Mouse (Mus musculus) spleen, adult 12 weeks (tissue): ENCODE results near the gene Lcp1.

Source experiments
- DNase-seq: peaks from one replicate; pipeline ENCODE4 v3.0.0; 2022; ENCODE audit warnings: low spot score

Lcp1 gene

DNA sequence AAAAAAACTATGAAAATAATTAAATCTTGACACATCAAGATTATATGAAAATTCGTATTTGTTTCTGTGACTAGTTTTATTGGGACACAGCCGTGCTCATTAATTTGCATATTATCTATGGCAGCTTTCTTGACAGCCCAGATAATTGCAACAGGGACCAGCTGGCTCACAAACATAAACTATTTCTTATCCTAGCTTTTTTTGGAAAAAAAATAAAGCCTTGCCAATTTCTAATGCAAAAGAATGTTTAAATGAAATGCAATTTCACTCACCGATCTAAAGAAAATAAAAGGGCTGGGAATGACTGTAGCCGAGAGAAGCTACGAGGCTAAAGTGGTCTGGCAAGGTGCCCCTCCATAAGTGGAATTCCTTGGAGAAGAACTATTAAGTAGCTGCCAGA, 149.5 kb downstream of the Lcp1 start:
- DNase-seq: no peak
